Mouse (Mus musculus): Measurements from ENCODE around the gene Syt12. TPM values are rescaled to one million over a fixed set of nuclear protein-coding genes. Genes with fewer than 3 reads are reported as not detected.

The Syt12 gene
- total and polyA plus RNA-seq, 3 experiments: not detected

GRCm38 (mm10) chr19:4517483-4517882 is 40.2 kb upstream of the Syt12 start:
- no peak for DNase-seq (ENCODE audit: low read depth, low spot score)
- H3K4me3 ChIP-seq (ENCODE audit: control insufficient read depth in 1 of 2, insufficient read depth in 1 of 2, low read depth in 2 of 2, low read length in 2 of 2): no peak overlapping the region
- no peaks in the 10 kb centered on the region for H3K36me3 ChIP-seq (ENCODE audit: control insufficient read depth in 1 of 2, insufficient read depth in 2 of 2, low read length in 2 of 2)
- no peaks in the 10 kb centered on the region for H3K4me1 ChIP-seq (ENCODE audit: control insufficient read depth in 1 of 2, insufficient read depth in 2 of 2, low read length in 2 of 2)
- H3K9me3 ChIP-seq (replicated peaks; ENCODE audit: insufficient read depth, low read length): no peaks in the 10 kb centered on the region
- no peaks in the 10 kb centered on the region for H3K79me2 ChIP-seq (ENCODE audit: control insufficient read depth, insufficient read depth, low read length, poor library complexity)
- no peak for TF ChIP-seq MAZ (IDR thresholded peaks at IDR 0.05; ENCODE audit: low read depth, low read length)
- TF ChIP-seq ZC3H11A (IDR thresholded peaks at IDR 0.05; ENCODE audit: low read depth, low read length): no peak
- no peak for TF ChIP-seq POLR2AphosphoS2 (IDR thresholded peaks at IDR 0.05; ENCODE audit: low read length)
- no peak for TF ChIP-seq GABPA (IDR thresholded peaks at IDR 0.05; ENCODE audit: low read depth, low read length)
- TF ChIP-seq MAX (IDR thresholded peaks at IDR 0.05; ENCODE audit: low read length): no peak
- TF ChIP-seq SIN3A (IDR thresholded peaks at IDR 0.05; ENCODE audit: low read length): no peak
- TF ChIP-seq MXI1 (IDR thresholded peaks at IDR 0.05; ENCODE audit: low read depth, low read length): no peak
- no peak for TF ChIP-seq ZKSCAN1 (IDR thresholded peaks at IDR 0.05; ENCODE audit: low read depth, low read length)
- TF ChIP-seq EP300 (IDR thresholded peaks at IDR 0.05; ENCODE audit: low read depth in 1 of 2, low read length in 2 of 2): no peak
- TF ChIP-seq ZMIZ1 (IDR thresholded peaks at IDR 0.05; ENCODE audit: low read depth, low read length): no peak
- no peak for TF ChIP-seq USF2 (IDR thresholded peaks at IDR 0.05; ENCODE audit: borderline replicate concordance in 1 of 2, insufficient read depth in 1 of 2, low read depth in 1 of 2, low read length in 2 of 2)
- TF ChIP-seq POLR2AphosphoS5 (IDR thresholded peaks at IDR 0.05; ENCODE audit: borderline replicate concordance, low read depth, low read length): no peak
- no peak for TF ChIP-seq ELF1 (IDR thresholded peaks at IDR 0.05; ENCODE audit: low read depth, low read length)
- TF ChIP-seq MAFK (IDR thresholded peaks at IDR 0.05; ENCODE audit: borderline replicate concordance, low read depth, low read length): no peak
- TF ChIP-seq CTCF (IDR thresholded peaks at IDR 0.05 in 2 of 3, conservative IDR thresholded peaks at IDR 0.05 in 1 of 3; ENCODE audit: control insufficient read depth in 1 of 3, insufficient read depth in 1 of 3, low read depth in 2 of 3, low read length in 3 of 3, poor library complexity in 1 of 3, severe bottlenecking in 1 of 3): no peak
- H3K27ac ChIP-seq (ENCODE audit: control insufficient read depth, low read depth, low read length): no peak overlapping the region
- H3K27me3 ChIP-seq (ENCODE audit: control insufficient read depth in 1 of 2, insufficient read depth in 2 of 2, low read length in 2 of 2): no peaks in the 10 kb centered on the region
- H3K9ac ChIP-seq (ENCODE audit: control insufficient read depth, low read depth, low read length, poor library complexity, severe bottlenecking): no peak overlapping the region

- no peak for DNase-seq (ENCODE audit: low read depth, low spot score)
- Histone ChIP-seq H3K9ac (ENCODE audit: control insufficient read depth, low read depth, low read length, poor library complexity, severe bottlenecking) (no peak overlapping the region), H3K79me2 (ENCODE audit: control insufficient read depth, insufficient read depth, low read length, poor library complexity) (no peaks in the 10 kb centered on the region), H3K27ac (ENCODE audit: control insufficient read depth, low read depth, low read length) (no peak overlapping the region), H3K9me3 (replicated peaks; ENCODE audit: insufficient read depth, low read length) (no peaks in the 10 kb centered on the region), H3K4me1 (ENCODE audit: control insufficient read depth in 1 of 2, insufficient read depth in 2 of 2, low read length in 2 of 2) (no peaks in the 10 kb centered on the region), H3K4me3 (ENCODE audit: control insufficient read depth in 1 of 2, insufficient read depth in 1 of 2, low read depth in 2 of 2, low read length in 2 of 2) (no peak overlapping the region), H3K36me3 (ENCODE audit: control insufficient read depth in 1 of 2, insufficient read depth in 2 of 2, low read length in 2 of 2) (no peaks in the 10 kb centered on the region), H3K27me3 (ENCODE audit: control insufficient read depth in 1 of 2, insufficient read depth in 2 of 2, low read length in 2 of 2) (no peaks in the 10 kb centered on the region; a peak in 1 of 4 replicates)
- no peak for TF ChIP-seq CHD1 (IDR thresholded peaks at IDR 0.05; ENCODE audit: low read depth, low read length)
- no peak for TF ChIP-seq ZMIZ1 (IDR thresholded peaks at IDR 0.05; ENCODE audit: low read depth, low read length)
- TF ChIP-seq MXI1 (IDR thresholded peaks at IDR 0.05; ENCODE audit: low read depth, low read length): no peak
- TF ChIP-seq ETS1 (IDR thresholded peaks at IDR 0.05; ENCODE audit: low read depth, low read length): no peak
Measured at GRCm38 (mm10) chr19:4516288-4516687, 39.0 kb upstream of the Syt12 start.
